Mouse (Mus musculus): ENCODE results near the gene Sptb.

- no peak for TF ChIP-seq CTCF (IDR thresholded peaks at IDR 0.05; ENCODE audit: low read depth)
- no peak for TF ChIP-seq EP300 (IDR thresholded peaks at IDR 0.05; ENCODE audit: low read depth)
Observed at GRCm38 (mm10) chr12:76696380-76696935, 13.9 kb downstream of the Sptb start.

Data from heart, postnatal 0 days (tissue).